Mouse (Mus musculus) 3T3-L1 (cell line): ENCODE data around the gene Fth1.

Experiments
- DNase-seq: peaks from one replicate; pipeline ENCODE4 v3.0.0-alpha.2; 2015; ENCODE audit warnings: low read depth, low spot score

Fth1 gene

DNA sequence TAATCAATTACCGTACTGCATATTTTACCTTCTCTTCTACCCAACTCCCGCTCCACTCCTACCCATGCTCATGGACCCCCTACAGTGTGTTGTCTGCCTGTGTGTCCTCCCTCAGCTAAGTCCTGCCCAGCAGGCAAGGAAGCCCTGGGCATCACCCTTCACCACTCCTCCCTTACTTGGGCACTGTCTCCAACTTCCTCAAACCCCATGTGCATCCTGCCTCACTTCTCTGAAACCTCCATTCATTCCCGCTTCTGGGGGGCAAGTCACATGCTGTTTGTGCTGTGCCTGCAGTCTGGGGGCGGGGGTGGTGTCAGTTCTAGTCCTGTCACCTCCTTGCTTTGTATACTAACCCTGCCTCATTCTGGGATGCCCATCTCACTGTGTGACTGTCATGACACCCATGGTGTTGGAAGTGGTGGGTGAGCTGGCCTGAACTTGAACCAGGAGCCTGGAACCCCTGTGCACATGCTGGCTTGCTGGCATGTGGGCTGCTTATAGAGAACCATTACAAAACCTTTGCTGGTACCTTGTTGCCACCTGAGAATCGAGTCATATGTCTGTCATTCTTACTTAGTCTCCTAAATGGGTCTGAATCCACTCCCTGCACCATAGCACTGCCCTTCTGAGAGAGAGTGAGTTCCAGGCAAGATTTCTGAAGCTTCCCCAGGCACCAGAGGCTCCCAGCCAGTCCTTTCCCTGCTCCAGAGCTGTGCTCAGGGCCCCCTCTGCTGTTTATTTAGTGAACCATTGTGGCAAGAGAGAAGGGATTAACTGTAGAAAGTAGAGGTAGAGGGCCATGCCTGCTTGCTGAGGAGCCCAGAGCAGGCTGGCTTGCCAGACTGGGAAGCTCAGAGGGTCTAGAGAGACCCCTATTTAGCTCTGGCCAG is 42.3 kb downstream of the Fth1 start:
- DNase-seq: peak; percentile 81

DNA sequence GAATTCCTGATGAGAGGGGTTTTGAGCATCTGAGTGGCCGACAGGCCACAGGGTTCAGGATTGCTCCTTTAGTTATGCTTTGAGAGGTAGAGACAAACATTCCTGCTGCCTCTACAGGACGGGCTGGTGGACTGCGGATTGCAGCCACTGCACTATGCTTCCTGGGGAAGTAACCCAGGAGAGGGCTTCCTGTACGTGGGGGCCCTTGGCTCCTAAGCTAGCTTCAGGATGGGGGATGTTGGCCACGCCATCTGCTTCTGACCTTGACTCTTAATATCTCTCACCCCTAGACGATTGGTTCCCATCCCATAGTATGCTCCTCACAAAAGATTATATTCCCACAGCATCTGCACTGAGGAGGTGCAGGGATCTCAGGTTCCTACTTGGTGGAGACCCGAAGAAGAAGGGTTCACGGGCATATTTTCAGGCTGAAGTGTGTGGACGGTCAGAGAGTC is 42.9 kb downstream of the Fth1 start:
- DNase-seq: no peak

DNA sequence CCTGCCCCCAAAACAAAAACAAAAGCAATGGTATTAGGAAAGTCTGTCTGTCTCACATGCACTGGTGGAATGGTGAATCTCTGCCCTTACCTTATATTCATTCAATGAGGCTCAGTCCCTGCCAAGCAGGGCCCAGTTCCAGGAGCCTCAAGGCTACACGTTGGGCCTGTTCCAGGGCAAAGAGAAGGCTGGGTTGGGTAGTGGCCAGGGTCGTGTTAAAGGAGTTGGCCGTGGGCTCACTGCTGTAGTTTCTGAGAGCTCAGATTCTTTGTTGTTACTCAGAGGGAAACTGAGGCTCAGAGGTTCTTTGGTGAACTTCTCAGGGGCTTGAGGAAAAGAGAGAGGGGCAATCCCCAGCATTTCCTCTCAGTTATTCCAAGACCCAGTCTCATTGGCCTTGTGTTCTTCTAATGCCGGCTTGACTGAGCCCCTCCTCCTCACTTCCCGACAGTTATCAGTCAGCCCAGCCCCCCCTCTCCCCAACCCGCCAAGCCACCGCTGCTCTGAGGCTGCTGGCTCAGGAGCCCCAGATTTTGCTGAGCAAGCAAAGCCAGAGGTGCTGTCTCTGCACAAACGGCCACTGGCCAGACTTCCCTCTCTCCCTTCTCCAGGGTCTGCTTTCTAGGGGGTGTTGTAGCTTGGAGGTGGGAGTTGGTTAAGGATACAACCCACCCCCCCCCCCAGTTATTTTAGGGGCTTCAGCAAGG is 44.9 kb downstream of the Fth1 start:
- DNase-seq: peak; percentile 72

DNA sequence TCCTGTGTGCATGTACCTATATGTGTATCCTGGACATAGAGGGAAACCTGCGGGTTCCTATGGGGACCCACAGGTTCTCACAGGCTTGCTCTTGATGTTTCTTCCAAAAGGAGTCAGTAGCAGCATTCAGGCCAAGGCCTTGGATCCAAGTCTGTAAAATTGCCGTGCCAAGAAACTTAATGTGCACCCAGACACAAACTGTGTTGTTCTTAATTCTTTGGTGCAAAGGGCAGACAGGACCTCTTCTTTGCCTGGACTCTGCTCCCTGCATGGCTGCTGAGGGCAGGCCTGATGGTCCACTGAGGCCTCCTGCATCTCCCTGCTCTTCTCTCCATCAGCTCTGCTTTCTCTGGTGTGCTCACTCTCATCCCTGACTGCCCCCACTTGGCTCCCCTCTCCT is 49.3 kb downstream of the Fth1 start:
- DNase-seq: no peak

DNA sequence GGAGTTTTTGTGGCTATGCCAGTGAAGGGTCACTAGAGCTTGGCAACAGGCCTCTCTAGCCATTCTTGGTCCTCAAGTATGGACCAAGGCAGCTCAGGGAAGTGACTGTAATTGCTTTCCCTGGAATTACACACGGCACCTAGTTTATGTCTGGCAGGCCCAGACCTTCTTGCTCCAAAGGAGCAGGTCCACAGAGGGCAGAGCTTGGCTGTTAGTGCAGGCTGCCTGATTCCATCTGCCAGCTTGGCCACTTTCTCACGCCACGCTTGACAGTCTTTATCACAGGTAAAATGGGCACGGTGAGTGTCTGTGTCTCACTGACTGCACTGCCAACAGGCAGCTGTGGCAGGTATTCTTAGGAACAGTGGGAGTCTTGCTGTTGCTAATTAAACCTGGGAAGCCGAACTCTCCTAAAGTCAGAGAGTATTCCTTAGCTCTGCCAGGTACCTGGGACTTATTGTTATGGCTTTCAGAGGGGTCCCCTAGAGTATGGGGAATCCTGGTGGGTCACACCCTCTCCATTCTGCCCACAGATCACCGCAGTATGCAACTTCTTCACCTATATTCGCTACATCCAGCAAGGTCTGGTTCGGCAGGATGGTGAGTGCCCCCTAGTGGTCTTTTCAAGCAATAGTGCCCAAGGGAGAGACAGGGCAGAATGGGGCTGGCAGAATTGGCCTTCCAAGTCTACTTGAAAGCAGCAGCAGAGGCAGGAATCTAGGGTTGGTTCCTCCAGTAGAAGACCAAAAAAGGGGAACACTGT is 53.0 kb downstream of the Fth1 start:
- DNase-seq: peak; percentile 85

DNA sequence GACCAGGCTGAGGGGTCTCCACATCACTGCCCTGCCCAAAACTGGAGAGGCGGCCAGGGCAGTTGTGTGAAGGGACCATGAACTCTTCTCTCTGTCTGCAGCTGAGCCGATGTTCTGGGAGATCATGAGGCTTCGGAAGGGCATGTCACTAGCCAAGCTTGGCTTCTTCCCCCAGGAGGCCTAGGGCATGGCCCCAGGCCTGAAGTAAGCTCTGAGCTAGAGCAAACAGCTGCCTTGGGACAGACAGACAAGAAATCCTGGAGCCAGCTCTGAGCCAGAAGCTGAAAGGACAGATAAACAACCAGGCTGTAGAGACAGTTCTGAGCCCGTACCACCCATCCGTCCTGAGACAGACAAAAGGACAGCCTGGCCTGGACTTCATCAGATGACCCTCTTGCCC is 54.0 kb downstream of the Fth1 start:
- DNase-seq: no peak
